In the genomic region with DNA sequence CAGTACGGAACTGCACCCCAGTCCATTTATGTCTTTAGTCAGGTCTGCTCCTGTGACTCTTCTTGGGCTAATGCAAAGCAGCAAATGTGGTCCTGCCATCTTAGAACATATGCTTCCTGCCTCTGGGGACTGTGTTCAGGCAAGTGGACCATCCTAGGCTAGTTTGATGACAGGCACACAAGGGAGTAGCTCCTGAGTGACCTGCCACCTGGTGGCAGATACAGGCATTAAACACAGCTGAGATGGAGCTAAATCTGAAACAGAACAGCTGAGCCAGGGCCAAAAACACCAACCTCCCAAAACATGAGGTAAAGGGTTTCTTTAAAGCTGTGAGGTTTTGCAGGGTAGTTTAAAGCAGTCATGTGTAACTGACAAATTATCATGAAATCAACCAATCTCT, we compare ENCODE assay signal across 10 mouse cellular contexts. TPM values are rescaled to one million over a fixed set of nuclear protein-coding genes. Genes with fewer than 3 reads are reported as not detected.
DNase-seq lines count a peak whose midpoint lies in the region; TF ChIP-seq lines count a peak whose summit lies in the region.
"Had no signal": no experiment of that assay in that cellular context is flagged by ENCODE, and none has a peak within 500 bp of the region (broad histone marks: within the 10 kb centered on the region; RNA-seq: fewer than 3 reads in every experiment).

No protein-coding gene starts in this region.

- H3K4me3 ChIP-seq in cerebellum, adult 2 months (replicated peaks; ENCODE audit: insufficient read depth, low read depth, low read length) = no peak overlapping the region
- no peak overlapping the region for H3K4me3 ChIP-seq in left cerebral cortex, adult 2 months

- DNase-seq in cerebellum, adult 2 months = peak; percentile 4 to 7
- no peak for DNase-seq in cerebellum, adult 11 months
- DNase-seq in left cerebral cortex, adult 2 months (ENCODE audit: extremely low spot score in 1 of 2, low spot score in 2 of 2) = no peak
- DNase-seq in left cerebral cortex, postnatal 36 days (ENCODE audit: low spot score in 2 of 2) = no peak
- peak; percentile 27 for DNase-seq in MN1 (ENCODE audit: low spot score)
- peak; percentile 37 for DNase-seq in embryo, embryonic 11 days
- DNase-seq in naive thymus-derived CD4-positive, alpha-beta T cell, adult 2 months (ENCODE audit: low read depth) = peak; percentile 38
- no peak for DNase-seq in gastrocnemius, postnatal 25 days

- TF ChIP-seq CTCF in cerebellum, adult 2 months (IDR thresholded peaks at IDR 0.05; ENCODE audit: borderline replicate concordance, insufficient read depth, low read depth, low read length) = peak; percentile 34; the same call in 1 of the 2 replicates
- TF ChIP-seq CTCF in left cerebral cortex, adult 2 months (IDR thresholded peaks at IDR 0.05) = peak; percentile 56

- no peak overlapping the region for H3K27ac ChIP-seq in cerebellum, adult 2 months (ENCODE audit: insufficient read depth, low read length)
- H3K27ac ChIP-seq in left cerebral cortex, adult 2 months = no peak overlapping the region
- H3K27ac ChIP-seq: macrophage had no signal

- no peaks in the 10 kb centered on the region for H3K27me3 ChIP-seq in cerebellum, adult 2 months (ENCODE audit: control insufficient read depth, insufficient read depth, low read length)

- intact Hi-C loops in left cerebral cortex, adult 2 months (cut with DNase I) = no loop called here
- intact Hi-C loops in left cerebral cortex, postnatal 36 days (cut with DNase I) = no loop called here

- WGBS in cerebellum, adult 2 months = 94% methylated on average over 1 of the region's 1 CpGs

- H3K4me1 ChIP-seq in cerebellum, adult 2 months (ENCODE audit: control insufficient read depth, insufficient read depth, low read length) = no peaks in the 10 kb centered on the region

- TF ChIP-seq POLR2A in cerebellum, adult 2 months (IDR thresholded peaks at IDR 0.05; ENCODE audit: borderline replicate concordance, insufficient read depth, low read length) = no peak

RNA-seq across cellular contexts. Expression of a gene that starts 7.6 kb away (rescaled TPM):
- polyA plus RNA-seq in cerebellum, adult 2 months (2012; rRNA removed) = 0.18 TPM in 1 of 2 replicates, not detected in the other
- not detected for total RNA-seq in left cerebral cortex, adult 2 months (2021)
- not detected for total RNA-seq in left cerebral cortex, postnatal 36 days (2021)
- not detected for total RNA-seq in gastrocnemius, postnatal 25 days (2021)
- polyA plus RNA-seq: heart, embryonic 14.5 days; macrophage had no signal

RNA-seq across cellular contexts. Expression of a gene that starts 14.0 kb away (rescaled TPM):
- polyA plus RNA-seq in cerebellum, adult 2 months (2012; rRNA removed) = 0.20 and 0.33 TPM in 2 replicates
- total RNA-seq in left cerebral cortex, adult 2 months (2021) = 1 to 10 TPM; 2.6 to 3.4 TPM
- 1 to 10 TPM in 1 of 2 experiments, not detected in 1; 5.7 TPM for total RNA-seq in left cerebral cortex, postnatal 36 days (2021)
- total RNA-seq in gastrocnemius, postnatal 25 days (2021) = not detected
- polyA plus RNA-seq: heart, embryonic 14.5 days; macrophage had no signal

RNA-seq across cellular contexts. Expression of a gene that starts 34.5 kb away (rescaled TPM):
- polyA plus RNA-seq in cerebellum, adult 2 months (2012; rRNA removed) = 20.7 and 21.4 TPM in 2 replicates
- 10 to 100 TPM; 10.6 to 11.2 TPM for total RNA-seq in left cerebral cortex, adult 2 months (2021)
- total RNA-seq in left cerebral cortex, postnatal 36 days (2021) = 1 to 10 TPM; 8.0 to 9.5 TPM
- total RNA-seq in gastrocnemius, postnatal 25 days (2021) = 10 to 100 TPM; 22.1 to 26.8 TPM

RNA-seq across cellular contexts. Expression of a gene that starts 51.4 kb away (rescaled TPM):
- polyA plus RNA-seq in cerebellum, adult 2 months (2012; rRNA removed) = 0.78 and 1.5 TPM in 2 replicates
- total RNA-seq in left cerebral cortex, adult 2 months (2021) = not detected
- not detected for total RNA-seq in left cerebral cortex, postnatal 36 days (2021)
- total RNA-seq in gastrocnemius, postnatal 25 days (2021) = not detected

RNA-seq across cellular contexts. Expression of a gene that starts 52.2 kb away (rescaled TPM):
- polyA plus RNA-seq in cerebellum, adult 2 months (2012; rRNA removed) = not detected in 2 replicates
- not detected for total RNA-seq in left cerebral cortex, adult 2 months (2021)
- total RNA-seq in left cerebral cortex, postnatal 36 days (2021) = not detected
- total RNA-seq in gastrocnemius, postnatal 25 days (2021) = not detected
- polyA plus RNA-seq: heart, embryonic 14.5 days; macrophage had no signal

Comparison
In these comparisons a context has a peak if more than half of its experiments do, and no peak if none do; other contexts are left out.
1. DNase-seq: peak in cerebellum, adult 2 months (2 of 2), MN1 (single experiment), embryo, embryonic 11 days (single experiment) and naive thymus-derived CD4-positive, alpha-beta T cell, adult 2 months (single experiment); none in cerebellum, adult 11 months (single experiment), left cerebral cortex, adult 2 months (0 of 2), left cerebral cortex, postnatal 36 days (0 of 2) and gastrocnemius, postnatal 25 days (single experiment).